Mouse (Mus musculus): Measurements from ENCODE around the gene Acvr1b. TPM values are rescaled to one million over a fixed set of nuclear protein-coding genes. Genes with fewer than 3 reads are reported as not detected.

Acvr1b gene
- polyA plus RNA-seq (2015; fragmentation: Nextera tagmentation; extraction: Ambion mirVana) = 5.8 and 6.4 TPM in 2 replicates

GRCm38 (mm10) chr15:101173421-101174211 is at the start of gene Acvr1b:
Gene Acvr1b, plus strand, starts transcription at chr15:101174067.
- peak within 1 kb of the TSS; percentile 92 for H3K4me3 ChIP-seq (replicated peaks; ENCODE audit: low read depth, low read length)
- 0 out of 2 replicates have a peak, but pooled peaks have one; percentile 7 for TF ChIP-seq CTCF (IDR thresholded peaks at IDR 0.05; ENCODE audit: low read depth)
- no peaks in the 10 kb centered on the region for H3K9me3 ChIP-seq (replicated peaks; ENCODE audit: low read length)
- peaks cover 31% of the 10 kb centered on the region for H3K4me1 ChIP-seq (replicated peaks; ENCODE audit: insufficient read depth, low read length)
- ATAC-seq (replicated peaks; ENCODE audit: low FRiP score, low read depth) (peak; percentile 91), DNase-seq (ENCODE audit: low spot score) (peak; percentile 92)
- peak within 1 kb of the TSS; percentile 96 for H3K4me2 ChIP-seq (ENCODE audit: low read length)
- no peaks in the 10 kb centered on the region for H3K36me3 ChIP-seq (ENCODE audit: insufficient read depth, low read length)
- no peaks in the 10 kb centered on the region for H3K27me3 ChIP-seq (ENCODE audit: insufficient read depth, low read length)
- peak within 1 kb of the TSS; percentile 97 for H3K9ac ChIP-seq (ENCODE audit: low read depth, low read length)
- WGBS = under 1% methylated on average over 49 of the region's 87 CpGs
- peak within 1 kb of the TSS; percentile 84 for H3K27ac ChIP-seq

GRCm38 (mm10) chr15:101125561-101125960 is 48.3 kb upstream of the Acvr1b start:
- ATAC-seq (replicated peaks; ENCODE audit: low FRiP score, low read depth) (no peak), DNase-seq (ENCODE audit: low spot score) (no peak)
- peaks cover 15% of the 10 kb centered on the region; the same call in 1 of the 2 replicates for H3K4me1 ChIP-seq (replicated peaks; ENCODE audit: insufficient read depth, low read length)
- no peaks in the 10 kb centered on the region for H3K27me3 ChIP-seq (ENCODE audit: insufficient read depth, low read length)
- H3K4me3 ChIP-seq (replicated peaks; ENCODE audit: low read depth, low read length) = no peak overlapping the region
- no peaks in the 10 kb centered on the region for H3K9me3 ChIP-seq (replicated peaks; ENCODE audit: low read length)
- no peak overlapping the region for H3K4me2 ChIP-seq (ENCODE audit: low read length)
- H3K36me3 ChIP-seq (ENCODE audit: insufficient read depth, low read length) = no peaks in the 10 kb centered on the region
- peak overlapping the region; percentile 86; the same call in 1 of the 2 replicates for H3K27ac ChIP-seq
- no peak overlapping the region for H3K9ac ChIP-seq (ENCODE audit: low read depth, low read length)
- TF ChIP-seq CTCF (IDR thresholded peaks at IDR 0.05; ENCODE audit: low read depth) = no peak
- 86% methylated on average over 6 of the region's 6 CpGs for WGBS

DNA sequence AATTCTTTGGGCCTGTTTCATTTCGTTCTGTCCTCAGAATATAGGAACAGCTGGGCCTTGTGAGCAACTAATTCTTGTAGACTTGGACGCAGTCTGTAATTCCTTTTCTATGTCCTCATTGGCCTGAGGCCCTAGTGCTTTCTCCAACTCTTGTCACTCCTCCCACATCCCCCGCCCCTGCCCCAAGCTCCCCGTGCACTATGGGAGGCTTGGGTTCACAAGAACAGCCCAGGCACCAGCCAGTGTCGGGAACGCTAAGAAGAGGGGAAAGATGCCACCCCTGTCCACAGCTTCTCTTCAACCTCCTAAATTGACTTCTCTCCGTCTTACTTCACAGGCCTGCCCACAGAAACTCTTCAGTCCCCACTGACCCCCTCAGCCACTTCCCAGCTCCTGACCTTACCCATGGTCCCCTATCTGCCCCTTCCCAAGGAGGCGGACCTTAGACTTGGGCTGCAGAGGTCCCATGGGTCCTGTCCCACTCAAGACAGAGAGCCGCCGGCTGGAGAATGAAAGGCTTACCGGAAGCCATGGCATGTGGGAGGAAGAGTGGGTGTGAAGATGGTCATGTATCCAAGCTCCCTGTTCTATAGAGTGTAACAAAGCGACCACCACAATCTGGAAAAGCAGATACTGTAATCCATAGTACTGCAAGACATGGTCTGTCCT is 46.9 kb upstream of the Acvr1b start:
- H3K36me3 ChIP-seq (ENCODE audit: insufficient read depth, low read length) = no peaks in the 10 kb centered on the region
- no peaks in the 10 kb centered on the region for H3K27me3 ChIP-seq (ENCODE audit: insufficient read depth, low read length)
- no peaks in the 10 kb centered on the region for H3K9me3 ChIP-seq (replicated peaks; ENCODE audit: low read length)
- H3K4me3 ChIP-seq (replicated peaks; ENCODE audit: low read depth, low read length) = no peak overlapping the region
- no peak overlapping the region for H3K9ac ChIP-seq (ENCODE audit: low read depth, low read length)
- ATAC-seq (replicated peaks; ENCODE audit: low FRiP score, low read depth) = peak; percentile 21; the same call in 1 of the 2 replicates
- peak; percentile 93 for DNase-seq (ENCODE audit: low spot score)
- WGBS = 51% methylated on average over 12 of the region's 12 CpGs
- peak overlapping the region; percentile 86 for H3K27ac ChIP-seq
- TF ChIP-seq CTCF (IDR thresholded peaks at IDR 0.05; ENCODE audit: low read depth) = no peak
- H3K4me2 ChIP-seq (ENCODE audit: low read length) = no peak overlapping the region
- peaks cover 28% of the 10 kb centered on the region for H3K4me1 ChIP-seq (replicated peaks; ENCODE audit: insufficient read depth, low read length)

DNA sequence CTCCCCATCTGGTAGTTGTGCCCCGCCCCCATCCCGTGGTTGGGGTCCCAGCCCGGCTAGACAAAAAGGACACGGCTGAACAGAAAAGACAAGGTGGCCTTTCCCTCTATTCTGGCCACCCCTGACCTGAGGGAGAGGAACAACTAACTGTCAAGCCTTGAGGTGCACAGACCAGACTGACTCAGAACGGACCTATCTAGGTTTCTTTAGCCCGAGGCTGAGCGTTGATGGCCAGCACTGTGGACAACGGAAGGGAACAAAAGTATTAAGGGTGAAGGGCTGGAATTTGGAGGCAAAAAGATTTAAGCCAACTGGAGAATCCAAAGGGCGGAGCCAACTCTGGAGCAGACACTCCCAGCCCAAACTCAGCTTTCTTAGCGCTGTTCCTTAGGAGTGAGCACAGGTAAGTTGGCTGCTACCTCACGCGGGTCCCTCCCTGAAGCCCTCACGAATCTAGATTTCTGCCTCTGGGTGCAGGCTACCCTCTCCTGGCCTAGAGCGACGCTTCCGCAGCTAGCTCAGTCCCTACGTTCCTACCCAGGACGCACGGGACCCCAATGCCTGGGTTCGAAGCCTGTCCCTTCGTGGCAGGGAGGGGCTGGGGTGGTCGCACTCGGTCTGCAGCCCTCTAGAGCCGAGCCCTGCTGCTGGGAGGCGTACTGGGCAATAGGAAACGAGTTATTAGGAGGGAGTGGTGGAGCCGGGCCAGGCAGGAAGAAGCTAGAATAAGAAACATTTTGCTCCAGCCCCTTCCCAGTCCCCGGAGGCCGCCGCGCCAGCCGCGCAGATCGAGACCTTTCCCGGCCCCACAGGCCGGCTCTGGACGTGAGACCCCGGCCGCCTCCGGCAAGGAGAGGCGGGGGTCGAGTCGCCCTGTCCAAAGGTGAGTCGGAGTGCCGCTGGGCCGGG is 45.4 kb upstream of the Acvr1b start, which contains the start of gene Acvrl1:
TSS of gene Acvrl1 (plus strand) at position 342 of the 909 bp plus-strand sequence.
- peak; percentile 81 for DNase-seq (ENCODE audit: low spot score)

GRCm38 (mm10) chr15:101129412-101129811 is 44.5 kb upstream of the Acvr1b start:
- H3K27ac ChIP-seq = peak overlapping the region; percentile 86
- H3K4me1 ChIP-seq (replicated peaks; ENCODE audit: insufficient read depth, low read length) = peaks cover 46% of the 10 kb centered on the region
- no peak for TF ChIP-seq CTCF (IDR thresholded peaks at IDR 0.05; ENCODE audit: low read depth)
- H3K9ac ChIP-seq (ENCODE audit: low read depth, low read length) = peak overlapping the region; percentile 71
- peak overlapping the region; percentile 66 for H3K4me2 ChIP-seq (ENCODE audit: low read length)
- peak overlapping the region; percentile 46 for H3K4me3 ChIP-seq (replicated peaks; ENCODE audit: low read depth, low read length)
- DNase-seq (ENCODE audit: low spot score) (no peak), ATAC-seq (replicated peaks; ENCODE audit: low FRiP score, low read depth) (no peak)
- 26% methylated on average over 5 of the region's 5 CpGs for WGBS
- no peaks in the 10 kb centered on the region for H3K36me3 ChIP-seq (ENCODE audit: insufficient read depth, low read length)
- H3K27me3 ChIP-seq (ENCODE audit: insufficient read depth, low read length) = no peaks in the 10 kb centered on the region
- H3K9me3 ChIP-seq (replicated peaks; ENCODE audit: low read length) = no peaks in the 10 kb centered on the region

More for the DNA sequence above, 45.4 kb upstream of the Acvr1b start, which contains the start of gene Acvrl1:
- Histone ChIP-seq H3K9me3 (replicated peaks; ENCODE audit: low read length) (no peaks in the 10 kb centered on the region), H3K36me3 (ENCODE audit: insufficient read depth, low read length) (no peaks in the 10 kb centered on the region), H3K27ac (peak within 1 kb of the TSS; percentile 86), H3K9ac (ENCODE audit: low read depth, low read length) (peak within 1 kb of the TSS; percentile 71), H3K4me2 (ENCODE audit: low read length) (peak within 1 kb of the TSS; percentile 66), H3K4me3 (replicated peaks; ENCODE audit: low read depth, low read length) (peak within 1 kb of the TSS; percentile 46), H3K27me3 (ENCODE audit: insufficient read depth, low read length) (no peaks in the 10 kb centered on the region), H3K4me1 (replicated peaks; ENCODE audit: insufficient read depth, low read length) (peaks cover 40% of the 10 kb centered on the region)
- WGBS = 4% methylated on average over 46 of the region's 46 CpGs
- peak; percentile 5; the same call in 1 of the 2 replicates for ATAC-seq (replicated peaks; ENCODE audit: low FRiP score, low read depth)
- no peak for TF ChIP-seq CTCF (IDR thresholded peaks at IDR 0.05; ENCODE audit: low read depth)
